Mouse (Mus musculus): Measurements from ENCODE around the gene Susd4.

Gene Susd4

DNA sequence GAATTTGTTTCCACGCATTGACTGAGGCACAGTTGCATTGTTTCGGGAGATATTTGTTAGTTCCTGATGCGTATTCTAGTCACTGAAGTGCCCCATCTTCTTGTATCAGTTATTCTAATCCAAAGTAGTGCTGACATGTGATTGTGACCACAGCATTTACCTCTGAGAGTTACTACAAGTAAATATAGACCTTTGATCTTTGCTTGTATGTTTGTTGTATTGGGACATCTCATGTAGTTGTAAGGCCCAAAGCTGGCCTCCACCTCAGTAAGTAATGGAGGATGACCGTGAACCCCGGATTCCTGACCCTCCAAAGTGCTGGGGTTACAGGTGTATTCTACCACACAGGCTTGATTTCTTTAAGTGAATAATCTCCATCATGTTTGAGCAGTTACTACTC, 152.5 kb downstream of the Susd4 start:
- no peak for DNase-seq (ENCODE audit: low spot score in 2 of 2)

DNA sequence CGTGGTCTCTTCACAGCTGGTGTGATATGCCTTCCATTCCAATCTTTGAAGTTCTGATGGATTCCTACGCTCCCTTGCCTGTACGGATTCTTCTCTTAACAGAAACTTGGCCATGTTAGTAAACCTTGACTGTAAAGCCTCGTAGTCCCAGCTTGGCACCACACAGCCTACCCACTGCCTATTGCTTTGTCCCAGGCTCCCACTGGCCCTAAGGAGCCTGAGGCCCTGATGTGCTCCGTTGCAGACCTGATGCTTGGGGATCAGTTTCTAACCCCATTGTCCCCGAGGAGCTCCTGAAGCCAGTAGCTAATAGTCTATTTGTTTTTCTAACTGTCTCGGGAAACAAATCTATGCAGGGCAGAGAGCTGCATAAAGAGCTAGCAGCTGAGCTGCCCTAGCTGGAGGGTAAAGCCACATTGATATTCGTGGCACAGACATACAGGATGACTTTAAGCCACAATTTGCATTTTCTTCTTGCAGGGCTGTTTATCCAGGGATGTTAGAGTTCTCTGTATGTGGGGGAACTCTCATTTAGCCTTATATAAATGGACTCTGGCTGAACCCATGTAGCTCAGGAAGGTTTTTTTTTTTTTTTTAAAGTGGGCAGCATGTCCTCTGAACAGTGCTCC, 155.2 kb downstream of the Susd4 start:
- no peak for DNase-seq (ENCODE audit: low spot score in 2 of 2)

DNA sequence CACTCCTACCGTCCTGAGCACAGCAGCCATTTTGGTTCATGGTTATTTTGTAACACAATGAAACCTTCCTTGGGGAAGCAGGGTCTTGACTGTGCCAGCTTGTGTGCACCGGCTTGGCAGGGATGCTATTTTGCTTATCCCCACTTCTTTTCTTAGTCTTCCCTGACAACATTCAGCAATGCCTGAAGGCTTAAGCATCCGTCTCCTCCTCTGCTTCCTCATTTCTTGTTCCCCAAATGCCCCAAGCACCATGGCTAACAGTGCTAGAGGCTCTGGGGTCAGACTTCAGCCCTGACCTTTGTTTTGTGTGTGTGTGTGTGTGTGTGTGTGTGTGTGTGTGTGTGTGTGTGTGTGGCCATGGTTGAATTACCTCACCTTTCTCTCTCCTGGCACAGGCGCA, 159.2 kb downstream of the Susd4 start:
- no peak for DNase-seq (ENCODE audit: low spot score in 2 of 2)

GRCm38 (mm10) chr1:182926465-182926864, 162.8 kb downstream of the Susd4 start:
- DNase-seq (ENCODE audit: low spot score in 2 of 2) = no peak

GRCm38 (mm10) chr1:182927878-182928851, 164.5 kb downstream of the Susd4 start:
- DNase-seq (ENCODE audit: low spot score in 2 of 2) = no peak

DNA sequence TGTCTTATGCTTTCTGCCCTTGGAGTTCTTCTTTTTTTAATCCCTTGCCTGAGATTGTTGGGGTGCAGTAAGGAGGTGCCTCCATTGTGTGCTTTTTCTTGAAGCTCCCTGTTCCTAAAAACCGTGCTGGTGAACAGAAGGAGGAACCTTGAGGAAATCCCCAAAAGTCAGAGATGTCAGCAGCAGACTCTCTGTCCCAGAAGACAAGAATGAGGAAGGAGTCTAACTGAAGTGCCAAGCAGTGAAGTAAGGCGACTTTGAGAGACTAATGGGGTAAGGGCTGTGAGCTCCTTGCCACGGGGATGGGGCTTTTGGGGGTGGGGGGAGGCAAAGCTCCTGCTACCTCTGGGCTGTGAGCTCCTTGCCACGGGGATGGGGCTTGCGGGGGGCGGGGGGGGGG, 171.8 kb downstream of the Susd4 start:
- no peak for DNase-seq (ENCODE audit: low spot score in 2 of 2)

DNA sequence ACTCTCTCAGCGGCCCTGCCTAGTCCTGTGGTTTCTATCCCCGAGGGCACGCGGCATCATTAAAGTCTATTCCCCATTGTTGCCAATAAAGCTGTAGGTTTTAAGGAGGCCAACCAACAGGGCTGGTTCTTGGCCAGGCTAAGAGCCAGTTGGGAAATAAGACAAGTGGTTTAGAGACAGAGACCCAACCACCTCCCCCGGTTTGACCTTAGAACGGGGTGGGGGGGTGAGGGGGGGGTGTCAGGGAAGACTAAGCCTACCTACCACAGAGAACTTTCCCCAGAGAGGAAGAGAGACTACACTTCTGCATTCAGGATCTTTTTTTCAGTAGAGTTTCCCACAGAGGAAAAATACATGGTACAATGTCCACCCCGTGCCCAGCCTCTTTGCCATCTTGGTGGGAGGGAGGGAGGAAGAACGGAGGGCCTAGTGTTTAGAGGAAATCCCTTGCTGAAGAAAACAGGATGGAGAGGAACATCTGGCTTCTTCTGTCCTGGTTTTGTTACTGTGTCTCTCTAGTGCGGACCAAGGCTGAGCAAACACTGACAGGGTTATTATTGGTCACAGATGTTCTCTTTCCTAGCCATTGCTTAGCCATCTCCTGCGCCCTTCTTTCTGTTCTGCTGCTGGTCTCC, 173.9 kb downstream of the Susd4 start:
- no peak for DNase-seq (ENCODE audit: low spot score in 2 of 2)

DNA sequence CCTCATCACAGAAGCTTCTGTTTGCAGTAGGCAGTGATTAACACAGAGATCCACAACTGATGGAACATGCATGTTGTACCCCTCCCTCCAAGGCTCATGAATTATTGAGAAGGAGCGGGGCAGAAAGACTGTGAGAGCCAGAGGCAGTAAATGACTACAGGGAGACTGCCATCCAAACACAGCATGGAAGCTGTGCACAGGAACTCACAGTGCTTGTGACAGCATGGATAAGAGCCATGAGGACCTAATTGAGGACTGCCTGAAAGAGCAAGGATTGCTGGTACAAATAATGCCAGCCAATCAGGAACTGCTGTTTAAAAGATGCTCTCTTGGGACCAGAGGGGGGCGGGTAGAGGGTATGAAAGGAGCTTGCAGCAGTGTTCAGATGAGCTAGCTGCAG, 178.3 kb downstream of the Susd4 start:
- no peak for DNase-seq (ENCODE audit: low spot score in 2 of 2)

DNA sequence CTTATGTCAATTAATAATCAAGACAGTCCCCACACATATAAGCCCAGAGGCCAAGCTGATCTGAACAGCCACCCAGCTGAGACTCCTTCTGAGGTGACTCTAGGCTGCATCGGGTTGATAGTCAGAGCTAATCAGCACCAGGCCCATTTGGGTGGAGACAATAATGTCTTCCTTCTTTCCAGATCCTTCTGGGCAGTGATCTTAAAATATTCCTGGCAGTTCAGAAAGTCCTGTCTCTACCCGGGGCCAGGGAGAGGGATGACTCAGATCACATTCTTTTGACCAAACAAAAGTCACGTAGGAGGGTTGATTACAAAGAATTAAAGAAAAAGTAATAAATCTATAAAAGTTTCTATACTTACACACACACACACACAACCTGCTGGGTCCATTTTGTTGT, 180.3 kb downstream of the Susd4 start:
- no peak for DNase-seq (ENCODE audit: low spot score in 2 of 2)

GRCm38 (mm10) chr1:182944638-182945037, 181.0 kb downstream of the Susd4 start:
- no peak for DNase-seq (ENCODE audit: low spot score in 2 of 2)

- no peak for DNase-seq (ENCODE audit: low spot score in 2 of 2)
Observed at GRCm38 (mm10) chr1:182945561-182945960, 181.9 kb downstream of the Susd4 start.
